Mouse (Mus musculus) ES-E14 (cell line): ENCODE measurements around the gene Actn1.

ENCODE experiments used
- CHD2 ChIP-seq: IDR thresholded peaks from 2 replicates; pipeline ENCODE4 v1.6.1; 2014; ENCODE audit warnings: mild to moderate bottlenecking, low read depth, low read length, inconsistent platforms
- MAFK ChIP-seq: IDR thresholded peaks from 2 replicates; pipeline ENCODE4 v1.6.1; 2014; ENCODE audit warnings: mild to moderate bottlenecking, low read depth, low read length, inconsistent platforms; ENCODE audit not compliant: insufficient read depth

- TF ChIP-seq MAFK, result no peak
- no peak for TF ChIP-seq CHD2
Measured at GRCm38 (mm10) chr12:80251554-80251953, 8.6 kb downstream of the Actn1 start.
